Comparison of ENCODE assay signal across 11 mouse cellular contexts in genomic region chrX:6779969-6780539, GRCm38 (mm10). TPM values are rescaled to one million over a fixed set of nuclear protein-coding genes. Genes with fewer than 3 reads are reported as not detected.
A peak's percentile ranks its signal among the peaks of the same experiment; 100 is the strongest.
DNase-seq lines count a peak whose midpoint lies in the region; ATAC-seq lines count a peak whose summit lies in the region.
"Had no signal": no experiment of that assay in that cellular context is flagged by ENCODE, and none has a peak within 500 bp of the region (broad histone marks: within the 10 kb centered on the region; RNA-seq: fewer than 3 reads in every experiment).

No protein-coding gene starts in this region.

- H3K4me2 ChIP-seq in kidney, embryonic 16.5 days (replicated peaks; ENCODE audit: low read depth, low read length): peak overlapping the region; percentile 15; the same call in 1 of the 2 replicates
- H3K4me2 ChIP-seq in kidney, embryonic 14.5 days (replicated peaks; ENCODE audit: low read depth, low read length): no peak overlapping the region
- peak overlapping the region; percentile 37; the same call in 1 of the 2 replicates for H3K4me2 ChIP-seq in embryonic facial prominence, embryonic 15.5 days (replicated peaks)
- peak overlapping the region; percentile 51 for H3K4me2 ChIP-seq in midbrain, embryonic 13.5 days (replicated peaks)

- no peak overlapping the region for H3K27ac ChIP-seq in kidney, embryonic 16.5 days (ENCODE audit: low read length)
- no peak overlapping the region for H3K27ac ChIP-seq in kidney, embryonic 14.5 days (ENCODE audit: low read depth, low read length)
- no peak overlapping the region for H3K27ac ChIP-seq in embryonic facial prominence, embryonic 15.5 days (replicated peaks)
- no peak overlapping the region for H3K27ac ChIP-seq in midbrain, embryonic 13.5 days

- H3K36me3 ChIP-seq in kidney, embryonic 16.5 days (ENCODE audit: insufficient read depth, low read length): no peaks in the 10 kb centered on the region
- H3K36me3 ChIP-seq in kidney, embryonic 14.5 days (ENCODE audit: control insufficient read depth, insufficient read depth, low read length): no peaks in the 10 kb centered on the region
- no peaks in the 10 kb centered on the region for H3K36me3 ChIP-seq in embryonic facial prominence, embryonic 15.5 days
- no peaks in the 10 kb centered on the region for H3K36me3 ChIP-seq in midbrain, embryonic 13.5 days

- 0 out of 2 replicates have a peak overlapping the region, but pooled peaks have one; percentile 6 for H3K4me3 ChIP-seq in kidney, embryonic 16.5 days (ENCODE audit: low read length)
- H3K4me3 ChIP-seq in kidney, embryonic 14.5 days (ENCODE audit: low read length): no peak overlapping the region
- no peak overlapping the region for H3K4me3 ChIP-seq in embryonic facial prominence, embryonic 15.5 days (replicated peaks)
- H3K4me3 ChIP-seq in midbrain, embryonic 13.5 days (replicated peaks): peak overlapping the region; percentile 27

- 0 out of 2 replicates have a peak, but pooled peaks have one; percentile 31 for ATAC-seq in kidney, embryonic 16.5 days (ENCODE audit: low FRiP score, low TSS enrichment)
- no peak for ATAC-seq in kidney, embryonic 14.5 days (ENCODE audit: low FRiP score, low TSS enrichment)
- no peak for ATAC-seq in embryonic facial prominence, embryonic 15.5 days (ENCODE audit: insufficient number of reproducible peaks, low FRiP score, low TSS enrichment, low read depth)
- 0 out of 2 replicates have a peak, but pooled peaks have one; percentile 17 for ATAC-seq in granulocyte monocyte progenitor cell, adult 5-6 weeks (replicated peaks; ENCODE audit: poor library complexity, severe bottlenecking)
- ATAC-seq in midbrain, embryonic 13.5 days: peak; percentile 58; the same call in 1 of the 2 replicates

- no peaks in the 10 kb centered on the region for H3K4me1 ChIP-seq in kidney, embryonic 16.5 days (ENCODE audit: insufficient read depth, low read length)
- H3K4me1 ChIP-seq in kidney, embryonic 14.5 days (ENCODE audit: control insufficient read depth, insufficient read depth, low read length): no peaks in the 10 kb centered on the region
- H3K4me1 ChIP-seq in embryonic facial prominence, embryonic 15.5 days: 0 out of 2 replicates have a peak, but pooled peaks cover 4% of the 10 kb centered on the region
- H3K4me1 ChIP-seq in midbrain, embryonic 13.5 days (replicated peaks): peaks cover 3% of the 10 kb centered on the region; the same call in 1 of the 2 replicates

- 24% methylated on average over 16 of the region's 16 CpGs for WGBS in kidney, embryonic 16.5 days
- 30% methylated on average over 16 of the region's 16 CpGs for WGBS in kidney, embryonic 14.5 days
- WGBS in embryonic facial prominence, embryonic 15.5 days: 24% methylated on average over 16 of the region's 16 CpGs
- WGBS in midbrain, embryonic 13.5 days: 22% methylated on average over 16 of the region's 16 CpGs

- H3K9me3 ChIP-seq in kidney, embryonic 16.5 days (ENCODE audit: low read length): no peaks in the 10 kb centered on the region
- no peaks in the 10 kb centered on the region for H3K9me3 ChIP-seq in kidney, embryonic 14.5 days (ENCODE audit: control insufficient read depth, low read length)
- no peaks in the 10 kb centered on the region for H3K9me3 ChIP-seq in embryonic facial prominence, embryonic 15.5 days (replicated peaks)
- no peaks in the 10 kb centered on the region for H3K9me3 ChIP-seq in midbrain, embryonic 13.5 days

- no peak overlapping the region for H3K9ac ChIP-seq in kidney, embryonic 16.5 days (replicated peaks; ENCODE audit: low read length)
- H3K9ac ChIP-seq in kidney, embryonic 14.5 days (ENCODE audit: low read depth, low read length): no peak overlapping the region
- no peak overlapping the region for H3K9ac ChIP-seq in embryonic facial prominence, embryonic 15.5 days
- H3K9ac ChIP-seq in midbrain, embryonic 13.5 days (replicated peaks): no peak overlapping the region

- no peak for DNase-seq in yolk sac, embryonic 10.5 days (ENCODE audit: low spot score)
- DNase-seq in layer of hippocampus, postnatal 36 days: no peak
- no peak for DNase-seq in spleen, postnatal 4 days (ENCODE audit: low spot score in 2 of 2)
- DNase-seq: gastrocnemius, postnatal 36 days had no signal

- H3K27me3 ChIP-seq in kidney, embryonic 16.5 days (ENCODE audit: insufficient read depth, low read length): peaks cover 27% of the 10 kb centered on the region
- H3K27me3 ChIP-seq in kidney, embryonic 14.5 days (ENCODE audit: control insufficient read depth, insufficient read depth, low read length): peaks cover 12% of the 10 kb centered on the region
- H3K27me3 ChIP-seq in embryonic facial prominence, embryonic 15.5 days: peaks cover 8% of the 10 kb centered on the region
- peaks cover 12% of the 10 kb centered on the region; the same call in 1 of the 2 replicates for H3K27me3 ChIP-seq in midbrain, embryonic 13.5 days

RNA-seq across cellular contexts. Expression of gene Dgkk, which starts 0.9 kb away (rescaled TPM):
- 0.21 and 0.24 TPM in 2 replicates for polyA plus RNA-seq in kidney, embryonic 16.5 days (2015; fragmentation: Nextera tagmentation; extraction: Ambion mirVana)
- polyA plus RNA-seq in kidney, embryonic 14.5 days (2014; fragmentation: Nextera tagmentation; extraction: Ambion mirVana): 0.20 and 0.39 TPM in 2 replicates
- polyA plus RNA-seq in embryonic facial prominence, embryonic 15.5 days (2015; fragmentation: Nextera tagmentation; extraction: Ambion mirVana): 0.24 and 0.34 TPM in 2 replicates
- not detected in 2 replicates for total RNA-seq in granulocyte monocyte progenitor cell, adult 5-6 weeks (2014; fragmentation: Nextera tagmentation)
- total RNA-seq in granulocyte monocyte progenitor cell, adult 5-6 weeks (2017): not detected in 2 replicates
- 0.90 and 0.92 TPM in 2 replicates for polyA plus RNA-seq in midbrain, embryonic 13.5 days (2015; fragmentation: Nextera tagmentation; extraction: Ambion mirVana)
- total RNA-seq in layer of hippocampus, postnatal 36 days (2021): under 1 TPM; 0.35 to 0.45 TPM
- total RNA-seq: common myeloid progenitor, adult 5-6 weeks; MEL had no signal

Comparison
In these comparisons a context has a peak if more than half of its experiments do, and no peak if none do; other contexts are left out.
1. ATAC-seq: peak in kidney, embryonic 16.5 days (single experiment), granulocyte monocyte progenitor cell, adult 5-6 weeks (single experiment) and midbrain, embryonic 13.5 days (single experiment); none in kidney, embryonic 14.5 days (single experiment) and embryonic facial prominence, embryonic 15.5 days (single experiment).
2. H3K4me3 ChIP-seq: peak in kidney, embryonic 16.5 days (single experiment) and midbrain, embryonic 13.5 days (single experiment); none in kidney, embryonic 14.5 days (single experiment) and embryonic facial prominence, embryonic 15.5 days (single experiment).